Mouse (Mus musculus) skeletal muscle tissue, adult 2 months (tissue): ENCODE data around the gene Phldb3.

Experiments
- DNase-seq: peaks from one replicate; pipeline ENCODE4 v3.0.0-alpha.2; 2012; ENCODE audit warnings: low read depth, low spot score

The Phldb3 gene

GRCm38 (mm10) chr7:24630116-24630880, 19.7 kb downstream of the Phldb3 start:
- no peak for DNase-seq

- DNase-seq = no peak
Observed at GRCm38 (mm10) chr7:24636264-24636663, 25.7 kb downstream of the Phldb3 start, which contains the start of gene Lypd3. TSS of gene Lypd3 (plus strand) at chr7:24636550.

- DNase-seq = no peak
Observed at GRCm38 (mm10) chr7:24637046-24637445, 26.5 kb downstream of the Phldb3 start.

DNA sequence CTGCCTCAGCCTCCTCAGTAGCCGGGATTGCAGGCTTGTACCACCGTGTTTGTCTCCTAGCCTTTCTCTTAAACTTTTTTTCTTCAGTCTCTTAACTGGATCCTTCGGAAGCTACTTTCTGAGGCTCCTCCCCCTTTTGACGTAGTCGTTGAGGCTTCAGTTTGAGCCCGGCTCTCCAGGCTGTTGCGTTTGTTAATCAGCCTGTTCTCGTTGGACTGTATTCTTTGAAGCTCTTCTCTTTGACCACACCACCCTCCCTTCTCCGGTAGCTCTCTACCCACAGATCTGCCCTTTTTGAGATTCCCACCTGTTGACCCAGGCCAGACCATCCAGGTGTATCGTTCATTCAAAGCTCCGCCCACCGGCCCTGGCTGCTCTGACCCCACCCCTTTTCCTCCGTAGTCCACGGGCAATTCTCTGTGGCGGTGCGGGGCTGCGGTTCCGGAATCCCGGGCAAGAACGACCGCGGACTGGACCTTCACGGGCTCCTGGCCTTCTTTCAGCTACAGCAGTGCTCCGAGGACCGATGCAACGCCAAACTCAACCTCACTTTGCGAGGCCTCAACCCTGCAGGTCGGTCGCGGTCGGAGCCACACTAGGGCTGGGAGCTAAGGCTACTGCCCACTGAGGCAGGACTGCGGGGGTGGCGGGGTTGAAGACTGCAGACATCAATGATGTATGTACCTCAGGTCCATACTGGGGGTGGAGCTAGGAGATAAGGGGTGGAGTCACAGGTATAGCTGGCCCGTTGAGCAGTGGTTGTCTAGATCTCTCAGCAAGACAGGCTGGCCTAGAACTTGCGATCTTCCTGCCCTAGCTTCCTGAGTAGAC, 27.7 kb downstream of the Phldb3 start:
- DNase-seq = no peak

DNA sequence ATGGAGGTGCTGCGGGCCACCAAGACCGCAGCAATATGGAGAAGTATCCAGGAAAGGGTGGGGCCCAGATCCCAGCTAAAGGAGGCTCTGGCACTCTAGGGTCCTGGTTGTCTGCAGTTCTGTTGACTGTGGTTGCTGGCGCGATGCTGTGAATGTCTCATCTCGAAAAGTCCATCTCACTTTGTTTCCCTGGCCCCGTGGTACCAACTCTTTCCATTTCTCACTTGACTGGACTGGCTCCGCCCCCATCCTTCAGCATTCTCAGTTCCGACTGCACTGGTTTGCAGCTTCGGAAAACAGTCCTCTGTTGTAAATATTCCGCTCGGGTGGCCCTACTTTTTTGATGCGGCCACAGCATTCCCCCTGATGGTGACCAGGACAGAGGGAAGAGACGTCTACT, 29.9 kb downstream of the Phldb3 start:
- no peak for DNase-seq

- DNase-seq = peak; percentile 34
Observed at GRCm38 (mm10) chr7:24642491-24642890, 31.9 kb downstream of the Phldb3 start.

GRCm38 (mm10) chr7:24644492-24644891, 33.9 kb downstream of the Phldb3 start:
- no peak for DNase-seq

- no peak for DNase-seq
Observed at GRCm38 (mm10) chr7:24644996-24645395, 34.4 kb downstream of the Phldb3 start.

DNA sequence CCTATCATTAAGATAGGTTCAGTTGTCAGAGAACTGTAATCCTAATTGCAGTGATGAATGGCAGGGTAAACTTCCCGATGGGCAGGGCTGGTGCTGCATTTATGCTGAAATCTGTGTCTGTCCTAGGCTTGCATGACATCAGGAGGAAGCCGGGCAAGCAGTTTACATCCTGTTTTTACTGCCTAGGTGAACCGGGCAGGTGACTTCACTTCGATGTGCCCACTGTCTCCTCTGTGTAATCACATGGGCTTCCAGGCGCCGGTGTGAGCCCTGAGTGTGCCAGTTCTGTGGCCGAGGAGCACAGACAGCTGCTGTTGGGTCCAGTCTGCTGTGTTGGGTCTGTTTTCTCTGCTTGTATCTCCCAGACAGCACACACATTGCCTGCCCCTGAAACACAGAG, 35.9 kb downstream of the Phldb3 start:
- no peak for DNase-seq

GRCm38 (mm10) chr7:24653681-24654080, 43.1 kb downstream of the Phldb3 start:
- peak; percentile 35 for DNase-seq

GRCm38 (mm10) chr7:24659737-24660357, 49.3 kb downstream of the Phldb3 start:
- no peak for DNase-seq

GRCm38 (mm10) chr7:24661118-24661904, 50.7 kb downstream of the Phldb3 start:
- DNase-seq = no peak

GRCm38 (mm10) chr7:24662575-24662974, 52.0 kb downstream of the Phldb3 start:
- peak; percentile 32 for DNase-seq

DNA sequence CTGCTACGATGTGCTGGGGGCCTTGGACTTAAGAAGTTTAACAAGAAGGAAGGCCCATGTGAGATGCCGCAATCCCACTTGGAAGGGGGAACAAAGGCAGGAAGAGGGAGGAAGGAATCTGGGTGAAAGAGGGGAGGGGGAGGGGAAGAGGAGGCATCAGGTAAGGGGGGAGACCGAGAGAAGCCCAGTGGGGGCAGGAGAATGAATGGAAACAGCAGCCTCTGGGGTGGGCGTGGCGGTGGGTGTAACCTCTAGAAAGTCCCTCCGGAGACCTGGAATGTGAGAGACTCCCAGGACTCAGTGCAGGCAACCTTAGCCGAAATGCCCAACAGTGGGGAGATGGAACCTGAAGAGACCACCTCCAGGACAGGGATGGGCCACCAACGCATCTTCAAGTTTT, 53.7 kb downstream of the Phldb3 start:
- no peak for DNase-seq

DNA sequence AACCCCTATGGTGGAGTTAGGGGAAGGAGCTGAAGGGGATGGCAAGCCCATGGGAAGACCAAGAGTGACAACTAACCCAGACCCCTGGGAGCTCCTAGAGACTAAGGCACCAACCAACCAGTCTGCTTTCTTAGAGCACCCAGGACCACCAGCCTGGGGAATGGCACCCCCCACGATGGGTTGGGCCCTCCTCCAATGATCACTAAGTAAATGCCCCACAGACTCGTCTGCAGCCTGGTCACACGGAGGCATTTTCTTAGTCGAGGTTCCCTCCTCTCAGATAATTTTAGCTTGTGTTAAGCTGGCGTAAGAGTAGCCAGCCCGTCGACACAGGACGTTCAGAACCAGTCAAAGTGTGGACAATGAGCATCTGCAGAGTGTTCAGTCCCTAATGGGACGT, 54.4 kb downstream of the Phldb3 start:
- DNase-seq = no peak

- no peak for DNase-seq
Observed at GRCm38 (mm10) chr7:24671944-24672439, 61.4 kb downstream of the Phldb3 start.

DNA sequence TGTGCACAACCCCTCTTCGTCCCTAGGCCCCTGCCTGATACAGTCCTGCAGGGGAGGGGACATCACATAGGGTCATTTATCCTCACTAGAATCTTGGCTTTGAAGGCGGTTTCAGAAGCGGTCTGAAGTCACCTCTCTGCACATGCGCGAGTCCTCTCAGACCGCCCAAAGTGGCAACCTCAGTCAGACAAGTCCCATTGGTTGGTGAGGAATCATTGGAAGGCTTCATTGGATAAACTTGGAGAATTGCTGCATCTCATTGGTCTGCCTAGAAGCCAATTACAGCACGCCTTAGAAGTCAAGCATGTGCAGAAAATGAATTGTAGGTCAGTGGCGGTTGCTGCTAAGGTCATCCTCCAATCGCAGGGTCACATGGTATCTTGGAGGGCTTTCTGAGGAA, 66.0 kb downstream of the Phldb3 start, which contains the start of gene Tex101:
Gene Tex101, minus strand, starts transcription at position 101 of the 400 bp plus-strand sequence.
- no peak for DNase-seq
